Mouse (Mus musculus) cortical plate, adult 2 months (tissue): Measurements from ENCODE around the gene Bglap2.
"Not testable (repeated sequence)": the region's sequence is repeated elsewhere in the genome, so short reads cannot be mapped to it uniquely, and the experiment has no call there.

Source experiments
- CTCF ChIP-seq: fragments of 200-500 bp; IDR thresholded peaks from 2 replicates; pipeline ENCODE4 v1.5.1; 2011; ENCODE audit warnings: mild to moderate bottlenecking, control low read depth, low read length; ENCODE audit not compliant: insufficient read depth; ENCODE audit errors: extremely low read depth
- POLR2A ChIP-seq: fragments of 200-500 bp; IDR thresholded peaks from 2 replicates; pipeline ENCODE4 v1.6.1; 2011; ENCODE audit warnings: mild to moderate bottlenecking, low read length, control low read depth; ENCODE audit not compliant: insufficient read depth; ENCODE audit errors: extremely low read depth

- TF ChIP-seq POLR2A, CTCF: not testable (repeated sequence)
Observed at GRCm38 (mm10) chr3:88381389-88382315, 3.2 kb upstream of the Bglap2 start.
